Mouse (Mus musculus) ES-Bruce4 (cell line): ENCODE data around the gene Pxylp1. TPM values are rescaled to one million over a fixed set of nuclear protein-coding genes. Genes with fewer than 3 reads are reported as not detected.

ENCODE experiments used
- H3K27ac ChIP-seq: 2 replicates; pipeline ENCODE4 v1.5.1; 2012; ENCODE audit warnings: low read length, inconsistent platforms; ENCODE audit not compliant: insufficient read depth
- H3K27me3 ChIP-seq: 2 replicates; pipeline ENCODE4 v1.6.1; 2012; ENCODE audit warnings: mild to moderate bottlenecking, low read length, inconsistent platforms; ENCODE audit not compliant: control insufficient read depth, poor library complexity, insufficient read depth, severe bottlenecking
- H3K36me3 ChIP-seq: 2 replicates; pipeline ENCODE4 v1.6.1; 2012; ENCODE audit warnings: inconsistent platforms, mild to moderate bottlenecking, low read length, moderate library complexity; ENCODE audit not compliant: control insufficient read depth, poor library complexity, insufficient read depth, severe bottlenecking
- H3K4me1 ChIP-seq: one replicate; pipeline ENCODE4 v1.8.1; 2011; ENCODE audit warnings: low read length; ENCODE audit not compliant: control insufficient read depth, insufficient read depth
- H3K4me3 ChIP-seq: 2 replicates; pipeline ENCODE4 v1.5.1; 2011; ENCODE audit warnings: low read depth, mild to moderate bottlenecking, low read length
- H3K9ac ChIP-seq: 2 replicates; pipeline ENCODE4 v1.6.1; 2012; ENCODE audit warnings: low read depth, mild to moderate bottlenecking, inconsistent platforms; ENCODE audit not compliant: poor library complexity, severe bottlenecking
- H3K9me3 ChIP-seq: replicated peaks from 2 replicates; pipeline ENCODE4 v1.6.1; 2012; ENCODE audit warnings: mild to moderate bottlenecking, low read length, inconsistent platforms; ENCODE audit not compliant: control insufficient read depth, poor library complexity, insufficient read depth, severe bottlenecking
- CTCF ChIP-seq: IDR thresholded peaks from one replicate; pipeline ENCODE4 v1.8.1; 2011; ENCODE audit warnings: low read depth, low read length
- EP300 ChIP-seq: IDR thresholded peaks from 2 replicates; pipeline ENCODE4 v1.6.1; 2011; ENCODE audit warnings: low read depth, low read length; ENCODE audit not compliant: insufficient read depth
- POLR2A ChIP-seq: IDR thresholded peaks from one replicate; pipeline ENCODE4 v1.8.1; 2011; ENCODE audit warnings: low read length; ENCODE audit not compliant: insufficient read depth
- polyA plus RNA-seq: library from polyadenylated mRNA; stranded (reverse); fragments of >200 nt; gene quantifications from 2 replicates; pipeline ENCODE4 v1.2.4, GENCODE M21; 2011; ENCODE audit warnings: low read depth; ENCODE audit not compliant: missing spikeins, insufficient read depth, insufficient read length

The Pxylp1 gene
- polyA plus RNA-seq, 1 experiment = 7.1 TPM

- TF ChIP-seq EP300 (no peak), POLR2A (no peak), CTCF (no peak)
- no peaks in the 10 kb centered on the region for H3K9me3 ChIP-seq
- H3K9ac ChIP-seq = no peak overlapping the region
- H3K36me3 ChIP-seq = no peaks in the 10 kb centered on the region
- H3K4me3 ChIP-seq = no peak overlapping the region
- no peaks in the 10 kb centered on the region for H3K27me3 ChIP-seq
- no peak overlapping the region for H3K27ac ChIP-seq
- no peaks in the 10 kb centered on the region for H3K4me1 ChIP-seq
Observed at GRCm38 (mm10) chr9:96861092-96861487, 31.4 kb downstream of the Pxylp1 start.

GRCm38 (mm10) chr9:96860380-96861091 lies 31.9 kb downstream of the Pxylp1 start:
- Histone ChIP-seq H3K27ac (no peak overlapping the region), H3K4me3 (no peak overlapping the region), H3K36me3 (no peaks in the 10 kb centered on the region), H3K27me3 (no peaks in the 10 kb centered on the region), H3K9ac (no peak overlapping the region), H3K9me3 (no peaks in the 10 kb centered on the region), H3K4me1 (no peaks in the 10 kb centered on the region)
- TF ChIP-seq EP300 (no peak), CTCF (no peak), POLR2A (no peak)

DNA sequence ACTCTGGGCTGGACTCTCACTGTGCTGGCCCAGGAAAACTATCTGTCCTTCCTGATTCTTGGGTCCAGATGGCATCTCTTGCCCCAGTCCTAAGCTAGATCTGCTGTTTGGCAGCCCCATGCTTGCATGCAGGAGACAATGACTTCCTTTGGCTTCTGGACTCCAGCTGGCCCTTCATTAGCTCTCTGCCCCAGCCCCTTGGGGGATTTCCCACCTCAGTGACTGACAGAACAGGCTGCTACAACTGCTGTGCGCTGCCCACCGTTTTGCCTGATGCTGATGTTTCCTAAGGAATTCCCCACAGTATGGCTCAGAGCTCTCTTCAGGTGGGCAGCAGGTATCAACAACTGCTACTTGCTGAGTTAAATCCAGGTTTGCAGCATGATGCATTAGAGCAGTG lies 33.4 kb downstream of the Pxylp1 start:
- no peaks in the 10 kb centered on the region for H3K9me3 ChIP-seq
- H3K4me3 ChIP-seq = no peak overlapping the region
- TF ChIP-seq EP300 (no peak), CTCF (no peak), POLR2A (no peak)
- no peaks in the 10 kb centered on the region for H3K4me1 ChIP-seq
- no peak overlapping the region for H3K27ac ChIP-seq
- no peaks in the 10 kb centered on the region for H3K36me3 ChIP-seq
- H3K27me3 ChIP-seq = no peaks in the 10 kb centered on the region
- no peak overlapping the region for H3K9ac ChIP-seq

DNA sequence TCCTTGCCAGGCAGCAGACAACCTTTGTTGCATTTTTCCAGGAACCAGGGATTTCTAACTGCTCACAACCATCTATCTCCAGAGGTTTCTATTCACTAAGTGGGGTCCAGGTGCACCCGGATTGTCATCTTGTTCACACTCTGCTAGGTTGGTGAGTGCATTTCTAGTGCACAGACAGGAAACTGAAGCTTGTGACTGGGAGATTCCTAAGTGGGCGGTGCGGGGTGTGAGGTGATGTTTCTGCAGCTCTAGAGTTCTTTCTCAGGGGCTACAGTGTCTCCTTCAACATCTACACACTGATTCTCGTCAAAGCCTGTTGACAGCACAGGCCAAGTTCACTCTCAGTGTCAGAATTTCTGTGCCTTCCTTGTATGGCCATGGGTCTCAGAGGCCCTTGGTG lies 34.6 kb downstream of the Pxylp1 start:
- TF ChIP-seq POLR2A (no peak), EP300 (no peak), CTCF (no peak)
- Histone ChIP-seq H3K9ac (no peak overlapping the region), H3K36me3 (no peaks in the 10 kb centered on the region), H3K4me3 (no peak overlapping the region), H3K27ac (no peak overlapping the region), H3K9me3 (no peaks in the 10 kb centered on the region), H3K27me3 (no peaks in the 10 kb centered on the region), H3K4me1 (no peaks in the 10 kb centered on the region)

- H3K27ac ChIP-seq = no peak overlapping the region
- TF ChIP-seq POLR2A = no peak
- TF ChIP-seq EP300 = no peak
- no peak for TF ChIP-seq CTCF
- no peak overlapping the region for H3K9ac ChIP-seq
- no peaks in the 10 kb centered on the region for H3K36me3 ChIP-seq
- no peak overlapping the region for H3K4me3 ChIP-seq
- no peaks in the 10 kb centered on the region for H3K9me3 ChIP-seq
- no peaks in the 10 kb centered on the region for H3K27me3 ChIP-seq
- H3K4me1 ChIP-seq = no peaks in the 10 kb centered on the region
Observed at GRCm38 (mm10) chr9:96853300-96854186, 38.9 kb downstream of the Pxylp1 start.

DNA sequence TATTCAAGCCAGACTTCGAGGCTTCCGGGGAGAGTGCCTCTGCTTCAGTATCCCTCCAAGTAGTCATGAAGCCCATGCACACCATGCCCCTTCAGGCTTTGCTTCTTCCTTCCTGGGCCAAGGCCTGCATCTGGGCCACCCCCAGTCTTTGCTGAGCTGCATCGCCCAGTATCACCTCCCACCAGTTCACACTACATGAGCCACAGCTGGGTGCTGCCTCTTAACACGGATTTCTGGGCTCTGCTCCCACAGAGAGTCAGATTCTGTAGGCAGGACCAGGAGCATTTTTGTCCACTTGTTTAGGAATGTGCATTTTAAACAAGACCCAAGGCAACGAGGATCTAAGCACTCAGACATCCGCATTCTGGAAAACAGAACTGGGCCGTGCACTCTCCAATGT lies 40.8 kb downstream of the Pxylp1 start:
- Histone ChIP-seq H3K9ac (no peak overlapping the region), H3K36me3 (no peaks in the 10 kb centered on the region), H3K27me3 (no peaks in the 10 kb centered on the region), H3K4me1 (no peaks in the 10 kb centered on the region), H3K4me3 (no peak overlapping the region), H3K27ac (no peak overlapping the region), H3K9me3 (no peaks in the 10 kb centered on the region)
- TF ChIP-seq POLR2A (no peak), CTCF (no peak), EP300 (no peak)
